Mouse (Mus musculus) liver, embryonic 18 days (tissue): ENCODE results near the gene Prkcsh. TPM values are rescaled to one million over a fixed set of nuclear protein-coding genes. Genes with fewer than 3 reads are reported as not detected.

ENCODE experiments used
- polyA plus RNA-seq: library from polyadenylated mRNA; depleted of rRNA; stranded (reverse); fragments of >200 nt; gene quantifications from 2 replicates; pipeline ENCODE4 v1.2.3, GENCODE M21; 2012; rRNA removed

Prkcsh gene
- 61.1 and 69.2 TPM in 2 replicates for polyA plus RNA-seq

DNA sequence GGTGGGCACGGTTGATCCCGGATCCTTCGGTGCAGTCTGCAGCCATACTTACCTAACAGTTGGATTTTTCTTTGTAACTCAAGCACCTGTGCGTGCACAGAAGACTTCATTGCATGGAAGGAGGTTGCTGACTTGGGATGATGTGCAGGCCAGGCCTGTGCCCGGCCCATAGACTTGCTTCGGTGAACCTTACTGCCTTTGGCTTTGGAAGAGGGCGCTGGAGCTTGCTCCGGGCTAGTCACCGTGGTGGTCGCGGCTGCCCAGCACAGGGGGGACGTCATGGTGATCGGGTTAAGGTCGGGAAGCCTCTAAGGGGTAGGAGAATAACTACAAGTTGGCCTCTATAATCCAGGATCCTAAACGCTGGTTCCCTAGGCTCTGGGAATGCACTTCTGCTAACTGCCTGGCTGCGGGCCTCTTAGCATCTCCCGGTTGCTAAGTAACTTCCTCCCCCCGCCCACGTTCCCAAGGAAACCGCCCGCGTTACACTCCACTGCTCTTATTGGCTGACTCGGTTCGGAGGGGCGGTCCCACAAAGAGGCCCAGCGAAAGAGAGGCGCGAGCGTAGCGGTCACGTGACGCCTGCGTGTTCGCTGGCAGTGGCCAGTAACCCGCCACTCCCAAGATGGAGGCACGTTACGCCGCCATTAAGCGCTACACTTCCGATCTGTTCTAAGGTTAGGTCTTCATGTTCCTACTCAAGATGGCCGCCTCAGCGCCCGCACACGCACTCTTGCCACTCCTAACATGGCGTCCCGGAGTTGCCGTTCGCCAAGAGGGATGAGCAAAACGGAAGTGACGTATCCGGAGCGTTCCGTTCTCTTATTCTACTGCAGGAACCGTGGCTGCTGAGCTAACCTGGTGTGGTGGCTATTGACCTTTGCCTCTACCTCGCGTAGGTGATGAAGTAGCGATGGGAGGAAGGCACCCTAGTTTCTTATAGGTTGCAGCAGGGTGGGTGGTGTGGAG, at the start of gene Prkcsh, which contains the start of gene Ccdc151:
Gene Prkcsh (plus strand): TSS at position 613 of the 969 bp plus-strand sequence.
Gene Ccdc151 (minus strand): TSS at position 441 of the 969 bp plus-strand sequence.

GRCm38 (mm10) chr9:21955570-21956281, 46.9 kb upstream of the Prkcsh start, which contains the start of gene Swsap1:
Swsap1 (plus strand) TSS chr9:21955755.

DNA sequence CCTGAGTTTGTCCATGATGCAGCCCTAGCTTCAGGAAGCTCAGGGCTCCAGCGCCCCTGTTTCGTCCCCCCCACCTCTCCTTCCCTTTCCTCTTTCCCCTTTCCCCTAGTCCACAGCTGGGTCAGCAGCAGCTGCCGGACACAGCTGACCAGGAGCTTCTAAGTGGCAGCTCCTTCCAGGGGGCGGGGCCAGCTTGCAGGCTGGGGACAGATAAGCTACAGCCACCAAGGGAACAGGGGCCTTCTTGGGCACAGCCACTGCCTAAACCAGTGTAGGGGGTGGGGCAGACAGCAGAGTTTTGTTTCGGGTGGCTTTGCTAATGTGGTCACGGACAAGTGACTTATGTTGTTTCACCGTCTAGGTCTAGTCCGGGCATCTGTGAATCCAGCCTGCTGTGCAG, 39.2 kb upstream of the Prkcsh start, which contains the start of gene Epor:
Gene Epor (minus strand): TSS at position 90 of the 400 bp plus-strand sequence.

DNA sequence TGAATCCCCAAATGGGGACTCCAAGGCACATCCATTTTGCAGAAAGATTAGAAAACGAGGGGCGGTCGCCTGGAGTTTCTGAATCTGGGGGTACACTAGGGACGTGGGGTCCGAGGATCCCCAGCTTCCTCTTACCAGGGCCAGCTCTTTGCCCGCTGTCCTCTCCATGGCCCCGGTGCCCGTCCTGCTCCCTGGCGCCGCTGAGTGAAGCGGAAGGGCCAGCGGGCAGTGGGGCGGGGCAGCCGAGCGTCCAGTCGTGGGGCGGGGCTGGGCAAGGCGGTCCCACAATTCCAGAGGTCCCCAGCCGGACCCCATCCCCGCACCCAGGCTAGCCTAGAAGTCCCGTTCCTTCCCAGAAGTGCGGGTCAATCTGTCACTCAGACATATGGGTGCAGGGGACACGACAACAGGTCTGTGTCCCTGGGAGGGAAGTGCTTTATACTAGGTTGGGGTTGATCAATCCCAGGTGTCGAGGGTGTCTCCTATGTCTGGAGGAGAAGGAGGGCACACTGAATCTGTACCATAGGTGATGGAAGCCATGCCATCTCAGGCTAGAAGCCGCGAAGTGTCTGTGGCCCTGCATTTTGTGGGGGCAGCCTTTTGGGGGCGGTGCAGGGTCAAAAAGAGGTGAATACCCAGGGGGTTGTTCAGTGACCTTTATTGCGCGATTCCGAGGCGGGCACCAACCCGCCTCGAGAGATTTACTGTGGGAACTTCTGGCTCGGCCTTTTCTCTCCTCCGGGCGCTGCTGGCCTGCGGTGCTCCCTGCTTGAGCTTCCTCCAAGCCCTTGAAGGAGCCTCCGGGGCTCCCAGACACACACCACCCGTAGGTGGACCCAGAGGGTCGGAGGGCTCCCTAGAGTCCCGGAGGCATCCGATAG, 13.1 kb upstream of the Prkcsh start, which contains the start of gene Rgl3:
Gene Rgl3 (minus strand): TSS at position 217 of the 881 bp plus-strand sequence.

DNA sequence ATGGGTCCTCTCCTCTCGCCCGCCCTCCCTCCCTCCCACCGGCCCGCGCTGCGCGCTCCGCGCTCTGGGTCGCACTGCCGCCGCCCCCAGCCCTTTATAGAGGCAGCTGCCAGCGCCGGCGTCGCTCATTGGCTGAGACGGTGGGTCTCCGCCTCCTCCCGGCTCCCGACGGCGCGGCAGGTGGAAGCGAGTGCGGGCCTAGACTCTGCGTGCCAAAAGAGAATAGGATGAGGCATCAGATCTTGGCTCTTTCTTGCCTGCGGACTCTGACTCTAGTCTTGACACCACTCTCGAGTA, 49.3 kb downstream of the Prkcsh start, which contains the start of gene Elavl3:
Gene Elavl3 (minus strand): TSS at position 66 of the 297 bp plus-strand sequence.

Other genes with a start within 250 kb of the Prkcsh start
- 25.7 and 26.4 TPM in 2 replicates for gene Spc24, start 242.5 kb upstream of the Prkcsh start, polyA plus RNA-seq
- 8.2 and 9.7 TPM in 2 replicates for gene Kank2, start 204.1 kb upstream of the Prkcsh start, polyA plus RNA-seq
- gene Angptl8, start 167.3 kb upstream of the Prkcsh start, polyA plus RNA-seq, result 176 and 212 TPM in 2 replicates
- 25.2 and 25.3 TPM in 2 replicates for gene Dock6, start 150.2 kb upstream of the Prkcsh start, polyA plus RNA-seq
- 18.4 and 22.1 TPM in 2 replicates for gene Rab3d, start 84.6 kb upstream of the Prkcsh start, polyA plus RNA-seq
- 4.7 and 5.0 TPM in 2 replicates for gene Ccdc159, start 75.3 kb upstream of the Prkcsh start, polyA plus RNA-seq
- 183 and 222 TPM in 2 replicates for gene Tmem205, start 75.2 kb upstream of the Prkcsh start, polyA plus RNA-seq
- gene Plppr2, start 65.8 kb upstream of the Prkcsh start, polyA plus RNA-seq, result 8.6 and 10.1 TPM in 2 replicates
- 1.4 and 1.6 TPM in 2 replicates for gene Swsap1, start 47.1 kb upstream of the Prkcsh start, polyA plus RNA-seq
- gene Epor, start 39.3 kb upstream of the Prkcsh start, polyA plus RNA-seq, result 51.5 and 56.7 TPM in 2 replicates
- gene Rgl3, start 13.4 kb upstream of the Prkcsh start, polyA plus RNA-seq, result 0.31 and 0.53 TPM in 2 replicates
- gene Ccdc151, start 172 bp upstream of the Prkcsh start, polyA plus RNA-seq, result 0.02 TPM in 2 replicates
- under 0.01 and 0.01 TPM in 2 replicates for gene Elavl3, start 49.2 kb downstream of the Prkcsh start, polyA plus RNA-seq
- gene Gm49318, start 68.5 kb downstream of the Prkcsh start, polyA plus RNA-seq, result not detected in 2 replicates
- gene Zfp653, start 68.6 kb downstream of the Prkcsh start, polyA plus RNA-seq, result 9.9 and 13.0 TPM in 2 replicates
- 14.9 and 15.9 TPM in 2 replicates for gene Ecsit, start 82.6 kb downstream of the Prkcsh start, polyA plus RNA-seq
- gene Cnn1, start 96.4 kb downstream of the Prkcsh start, polyA plus RNA-seq, result 0.42 and 0.54 TPM in 2 replicates
- gene Elof1, start 114.4 kb downstream of the Prkcsh start, polyA plus RNA-seq, result 51.8 and 57.2 TPM in 2 replicates
- 142 and 178 TPM in 2 replicates for gene Acp5, start 132.9 kb downstream of the Prkcsh start, polyA plus RNA-seq
- 27.8 and 33.3 TPM in 2 replicates for gene Pigyl, start 154.0 kb downstream of the Prkcsh start, polyA plus RNA-seq
- gene Zfp872, start 185.3 kb downstream of the Prkcsh start, polyA plus RNA-seq, result 0.02 and 0.04 TPM in 2 replicates
- 4.5 and 4.6 TPM in 2 replicates for gene Zfp809, start 222.9 kb downstream of the Prkcsh start, polyA plus RNA-seq